ENCODE assay signal across 28 mouse cellular contexts in the genomic region with DNA sequence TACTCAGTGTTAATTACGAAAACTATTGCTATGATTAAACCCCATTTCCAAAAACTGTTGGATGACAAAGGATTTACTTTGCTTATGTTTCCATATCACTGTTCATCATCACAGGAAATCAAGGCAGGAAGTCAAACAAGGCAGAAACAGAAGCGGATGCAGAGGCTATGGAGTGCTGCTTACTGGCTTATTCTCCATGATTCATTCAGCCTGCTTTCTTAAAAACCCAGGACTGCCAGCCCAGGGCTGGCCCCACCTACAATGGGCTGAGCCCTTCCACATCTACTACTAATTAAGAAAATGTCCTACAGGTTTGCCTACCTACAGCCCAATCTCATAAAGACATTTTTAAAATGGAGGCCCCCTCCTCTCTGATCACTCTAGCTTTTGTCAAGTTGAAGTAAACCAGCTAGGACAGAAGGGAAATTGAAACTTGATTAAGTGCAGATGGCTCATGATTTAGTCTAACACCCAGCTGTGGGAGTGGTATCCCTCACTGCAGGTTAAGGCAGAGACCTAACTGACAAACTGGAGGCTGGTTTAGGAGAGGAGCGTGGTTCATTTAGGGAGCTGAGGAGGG.
DNase-seq lines count a peak whose midpoint lies in the region; ATAC-seq and TF ChIP-seq lines count a peak whose summit lies in the region.
"Had no signal": no experiment of that assay in that cellular context is flagged by ENCODE, and none has a peak within 500 bp of the region (broad histone marks: within the 10 kb centered on the region; RNA-seq: fewer than 3 reads in every experiment).

No protein-coding gene starts in this region.

- H3K4me3 ChIP-seq in embryonic fibroblast, embryonic 13.5 days (ENCODE audit: insufficient read depth, low read length), result no peak overlapping the region
- H3K4me3 ChIP-seq in limb, embryonic 14.5 days (replicated peaks; ENCODE audit: low read length), result no peak overlapping the region
- H3K4me3 ChIP-seq: embryonic facial prominence, embryonic 15.5 days; forebrain, embryonic 13.5 days; hindbrain, embryonic 10.5 days; hindbrain, embryonic 15.5 days; liver, embryonic 12.5 days; stomach, embryonic 15.5 days had no signal

- no peak overlapping the region for H3K4me2 ChIP-seq in limb, embryonic 14.5 days (replicated peaks; ENCODE audit: low read depth, low read length, severe bottlenecking)
- H3K4me2 ChIP-seq: embryonic facial prominence, embryonic 15.5 days; forebrain, embryonic 13.5 days; hindbrain, embryonic 15.5 days; liver, embryonic 12.5 days; stomach, embryonic 15.5 days had no signal

- no peak for TF ChIP-seq POLR2A in embryonic fibroblast, embryonic 13.5 days (IDR thresholded peaks at IDR 0.05; ENCODE audit: low read depth, low read length)
- TF ChIP-seq POLR2A in limb, embryonic 14.5 days (IDR thresholded peaks at IDR 0.05; ENCODE audit: borderline replicate concordance, extremely low read depth, insufficient read depth, insufficient read length), result no peak

- H3K4me1 ChIP-seq in embryonic fibroblast, embryonic 13.5 days (ENCODE audit: control insufficient read depth, insufficient read depth, low read length), result peaks cover 6% of the 10 kb centered on the region; the same call in 1 of the 2 replicates
- no peaks in the 10 kb centered on the region for H3K4me1 ChIP-seq in limb, embryonic 14.5 days (ENCODE audit: control insufficient read depth, insufficient read depth, low read length)
- H3K4me1 ChIP-seq: forebrain, embryonic 13.5 days; hindbrain, embryonic 10.5 days; hindbrain, embryonic 15.5 days; liver, embryonic 12.5 days; stomach, embryonic 15.5 days had no signal

- peak overlapping the region; percentile 31 for H3K27ac ChIP-seq in embryonic fibroblast, embryonic 13.5 days (ENCODE audit: insufficient read depth, low read length)
- H3K27ac ChIP-seq in limb, embryonic 14.5 days (replicated peaks; ENCODE audit: low read depth, low read length), result no peak overlapping the region
- H3K27ac ChIP-seq: embryonic facial prominence, embryonic 15.5 days; forebrain, embryonic 13.5 days; hindbrain, embryonic 10.5 days; hindbrain, embryonic 15.5 days; liver, embryonic 12.5 days; stomach, embryonic 15.5 days had no signal

- no peaks in the 10 kb centered on the region for H3K36me3 ChIP-seq in limb, embryonic 14.5 days (ENCODE audit: control insufficient read depth, insufficient read depth, low read length)
- H3K36me3 ChIP-seq: embryonic facial prominence, embryonic 15.5 days; G1E; hindbrain, embryonic 10.5 days; hindbrain, embryonic 15.5 days; liver, embryonic 12.5 days; stomach, embryonic 15.5 days had no signal

- H3K9me3 ChIP-seq in limb, embryonic 14.5 days (ENCODE audit: control insufficient read depth, low read length), result no peaks in the 10 kb centered on the region
- H3K9me3 ChIP-seq: embryonic facial prominence, embryonic 15.5 days; forebrain, embryonic 13.5 days; hindbrain, embryonic 10.5 days; hindbrain, embryonic 15.5 days; liver, embryonic 12.5 days; stomach, embryonic 15.5 days had no signal

- H3K27me3 ChIP-seq in limb, embryonic 14.5 days (ENCODE audit: control insufficient read depth, insufficient read depth, low read length), result no peaks in the 10 kb centered on the region
- H3K27me3 ChIP-seq: embryonic facial prominence, embryonic 15.5 days; forebrain, embryonic 13.5 days; hindbrain, embryonic 15.5 days; liver, embryonic 12.5 days; stomach, embryonic 15.5 days had no signal

- DNase-seq in embryo, embryonic 10.5 days (ENCODE audit: low spot score), result peak; percentile 33
- DNase-seq in embryo, embryonic 10 days (ENCODE audit: low spot score), result no peak
- DNase-seq in lung, postnatal 10 days, result peak; percentile 23
- DNase-seq in lung, adult 18-20 months, result no peak
- peak; percentile 38 for DNase-seq in limb, embryonic 14.5 days (ENCODE audit: low spot score)
- DNase-seq in left cerebral cortex, adult 9 months (ENCODE audit: low spot score in 2 of 2), result no peak
- DNase-seq in kidney, adult 11 months, result no peak
- DNase-seq: adrenal gland, postnatal 10 days; cerebellum, adult 8-10 months; cerebellum, postnatal 36 days; gastrocnemius, postnatal 14 days; heart, postnatal 14 days; kidney, adult 2 months; kidney, postnatal 10 days; liver, postnatal 0 days; midbrain, embryonic 14.5 days; retina, postnatal 1 day; right cerebral cortex, postnatal 25 days; thymus, adult 18-20 months; thymus, postnatal 25 days had no signal

- ATAC-seq in limb, embryonic 14.5 days (ENCODE audit: low FRiP score, low read depth), result no peak
- ATAC-seq: forebrain, embryonic 13.5 days; liver, embryonic 12.5 days; liver, postnatal 0 days had no signal

- 60% methylated on average over 3 of the region's 3 CpGs for WGBS in limb, embryonic 14.5 days

- H3K9ac ChIP-seq in limb, embryonic 14.5 days (ENCODE audit: low read depth, low read length, severe bottlenecking), result no peak overlapping the region
- H3K9ac ChIP-seq: embryonic facial prominence, embryonic 15.5 days; forebrain, embryonic 13.5 days; hindbrain, embryonic 15.5 days; liver, embryonic 12.5 days; liver, postnatal 0 days; stomach, embryonic 15.5 days had no signal

- no peak for TF ChIP-seq CTCF in embryonic fibroblast, embryonic 13.5 days (IDR thresholded peaks at IDR 0.05; ENCODE audit: borderline replicate concordance, insufficient read depth, low read length)

Comparison
In these comparisons a context has a peak if more than half of its experiments do, and no peak if none do; other contexts are left out.
1. DNase-seq: peak in embryo, embryonic 10.5 days (single experiment), lung, postnatal 10 days (single experiment) and limb, embryonic 14.5 days (single experiment); none in embryo, embryonic 10 days (single experiment), lung, adult 18-20 months (0 of 2), left cerebral cortex, adult 9 months (0 of 2) and kidney, adult 11 months (single experiment).